Mouse (Mus musculus): Measurements from ENCODE around the gene Kcng3. TPM values are rescaled to one million over a fixed set of nuclear protein-coding genes. Genes with fewer than 3 reads are reported as not detected.

The Kcng3 gene
- polyA plus RNA-seq, 1 experiment from 2014 or later, result not detected

DNA sequence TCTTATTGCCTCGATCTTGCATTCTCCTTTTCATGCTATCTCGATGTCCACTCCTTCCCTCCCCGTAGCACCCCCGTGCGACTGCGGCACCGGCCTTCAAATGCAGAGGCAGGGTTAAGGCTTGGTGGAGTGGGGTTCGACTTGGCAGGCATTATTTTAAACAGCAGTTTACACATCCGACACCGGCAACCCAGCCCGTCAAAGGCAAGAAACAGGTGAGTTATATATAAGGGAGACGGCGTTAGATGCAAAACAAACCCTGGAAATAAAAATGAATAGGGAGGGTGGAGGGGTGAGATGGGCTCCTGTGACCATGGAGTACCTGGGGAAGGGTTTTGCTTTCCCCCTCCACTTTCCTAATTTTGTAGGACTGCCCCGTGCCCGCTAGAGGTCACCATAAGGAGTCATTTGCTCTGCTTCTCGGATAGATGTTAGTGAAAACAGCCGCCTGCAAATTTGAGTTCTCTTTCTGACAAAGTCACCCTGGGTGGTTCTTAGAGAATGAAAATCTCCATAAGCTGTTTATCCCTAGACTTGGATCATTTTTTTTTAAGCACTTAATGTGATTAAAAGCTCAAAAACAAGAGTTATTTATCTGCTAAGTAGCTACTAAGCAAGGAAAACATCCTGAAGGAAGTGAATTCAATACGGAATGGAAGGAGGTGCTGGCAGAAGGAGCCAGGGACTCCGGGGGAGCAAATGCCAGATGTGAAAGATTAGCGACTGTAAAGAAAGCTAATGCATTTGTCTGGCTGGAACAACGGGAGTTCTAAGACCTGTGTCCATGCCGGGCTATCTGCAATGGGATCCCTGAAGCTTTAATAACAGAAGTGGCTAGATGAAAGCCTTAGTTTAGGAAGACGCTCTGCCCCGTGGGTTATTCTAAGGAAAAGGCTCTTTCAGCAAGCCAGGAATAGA lies 1.2 kb upstream of the Kcng3 start:
- peak; percentile 10 for ATAC-seq (ENCODE audit: low FRiP score)
- Histone ChIP-seq H3K9ac (ENCODE audit: low read length) (no peak overlapping the region), H3K4me2 (peak overlapping the region; percentile 69), H3K4me1 (ENCODE audit: control insufficient read depth, insufficient read depth, low read length) (peaks cover 20% of the 10 kb centered on the region), H3K36me3 (ENCODE audit: control insufficient read depth, insufficient read depth, low read length) (no peaks in the 10 kb centered on the region), H3K27me3 (ENCODE audit: control insufficient read depth, insufficient read depth, low read length) (peaks cover 42% of the 10 kb centered on the region), H3K27ac (ENCODE audit: low read depth, low read length) (no peak overlapping the region), H3K4me3 (ENCODE audit: low read depth, low read length) (peak overlapping the region; percentile 50), H3K9me3 (ENCODE audit: control insufficient read depth, low read length) (no peaks in the 10 kb centered on the region; the same call in 1 of the 2 replicates)
- peak; percentile 96 for DNase-seq (ENCODE audit: low spot score, missing footprints)
- 2% methylated on average over 24 of the region's 24 CpGs for WGBS

DNA sequence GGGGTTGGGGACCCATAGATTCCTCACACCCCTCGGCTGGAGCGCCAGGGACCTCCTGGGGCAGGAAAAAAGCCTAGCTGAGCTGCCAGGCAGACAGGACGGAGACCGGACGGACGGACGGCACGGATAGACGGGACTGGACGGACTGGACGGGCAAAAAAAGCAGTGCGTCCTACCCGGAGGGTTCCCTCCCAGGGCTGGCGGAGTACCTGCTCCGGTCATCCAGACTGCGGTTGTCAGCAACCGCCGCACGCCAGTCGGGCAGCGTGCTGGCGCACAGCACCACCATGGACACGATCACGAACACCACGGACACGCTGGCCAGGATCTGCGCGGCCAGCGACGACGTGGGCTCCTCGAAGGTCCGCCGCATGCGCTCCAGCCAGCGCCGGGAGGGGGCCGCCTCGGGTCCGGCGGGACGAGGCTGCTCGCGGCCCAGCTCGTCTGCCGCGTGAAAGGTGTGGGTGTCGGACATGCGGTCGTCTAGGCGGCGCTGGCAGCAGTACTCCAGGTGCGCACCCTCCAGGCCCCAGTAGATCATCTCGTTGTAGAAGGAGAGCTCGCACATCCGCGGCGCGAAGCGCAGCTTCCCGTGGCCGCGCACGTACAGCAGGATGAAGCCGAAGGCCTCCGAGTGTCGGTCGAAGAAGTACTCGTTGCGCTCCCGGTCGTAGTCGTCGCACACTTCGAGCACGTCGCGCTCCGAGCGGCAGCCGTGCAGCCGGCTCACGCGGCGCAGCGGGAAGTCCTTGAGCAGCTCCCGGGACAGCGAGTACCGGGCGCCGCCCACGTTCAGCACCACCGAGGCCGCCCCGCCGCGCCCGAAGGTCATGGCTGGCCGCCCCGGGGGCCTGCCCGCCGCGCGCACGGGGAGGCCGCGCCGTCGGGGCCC lies 662 bp downstream of the Kcng3 start:
- H3K27me3 ChIP-seq (ENCODE audit: control insufficient read depth, insufficient read depth, low read length), result peaks cover 42% of the 10 kb centered on the region
- peak overlapping the region; percentile 69 for H3K4me2 ChIP-seq
- 2% methylated on average over 107 of the region's 109 CpGs for WGBS
- no peak overlapping the region for H3K27ac ChIP-seq (ENCODE audit: low read depth, low read length)
- DNase-seq (ENCODE audit: low spot score, missing footprints) (peak; percentile 94), ATAC-seq (ENCODE audit: low FRiP score) (peak; percentile 41)
- peaks cover 20% of the 10 kb centered on the region for H3K4me1 ChIP-seq (ENCODE audit: control insufficient read depth, insufficient read depth, low read length)
- H3K4me3 ChIP-seq (ENCODE audit: low read depth, low read length), result peak overlapping the region; percentile 50
- H3K9ac ChIP-seq (ENCODE audit: low read length), result 0 out of 2 replicates have a peak overlapping the region, but pooled peaks have one; percentile 28
- H3K9me3 ChIP-seq (ENCODE audit: control insufficient read depth, low read length), result no peaks in the 10 kb centered on the region
- H3K36me3 ChIP-seq (ENCODE audit: control insufficient read depth, insufficient read depth, low read length), result no peaks in the 10 kb centered on the region

DNA sequence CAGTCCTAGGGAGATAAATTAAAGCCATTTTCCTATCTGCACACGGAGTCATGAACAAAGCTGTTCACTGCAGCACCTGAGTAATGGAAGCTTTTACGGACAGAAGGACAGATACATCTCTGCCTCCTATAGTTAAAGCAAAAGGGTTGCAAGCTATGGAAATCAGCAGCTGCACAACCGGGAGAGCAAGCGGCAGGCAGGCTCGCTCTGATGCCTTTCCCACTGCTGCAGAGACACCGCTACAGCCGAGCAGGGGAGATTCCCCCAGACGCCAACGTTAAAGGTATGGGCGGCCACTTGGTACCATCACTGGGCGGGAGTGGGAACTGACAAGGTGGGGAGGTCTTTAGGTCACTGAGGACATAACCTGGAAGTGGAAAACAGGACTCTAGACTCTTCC lies 17.8 kb downstream of the Kcng3 start:
- Histone ChIP-seq H3K27ac (ENCODE audit: low read depth, low read length) (no peak overlapping the region), H3K27me3 (ENCODE audit: control insufficient read depth, insufficient read depth, low read length) (no peaks in the 10 kb centered on the region), H3K4me1 (ENCODE audit: control insufficient read depth, insufficient read depth, low read length) (no peaks in the 10 kb centered on the region), H3K9ac (ENCODE audit: low read length) (no peak overlapping the region), H3K4me3 (ENCODE audit: low read depth, low read length) (no peak overlapping the region), H3K9me3 (ENCODE audit: control insufficient read depth, low read length) (no peaks in the 10 kb centered on the region), H3K4me2 (no peak overlapping the region), H3K36me3 (ENCODE audit: control insufficient read depth, insufficient read depth, low read length) (no peaks in the 10 kb centered on the region)
- DNase-seq (ENCODE audit: low spot score, missing footprints) (no peak), ATAC-seq (ENCODE audit: low FRiP score) (no peak)
- WGBS, result 47% methylated on average over 11 of the region's 11 CpGs

DNA sequence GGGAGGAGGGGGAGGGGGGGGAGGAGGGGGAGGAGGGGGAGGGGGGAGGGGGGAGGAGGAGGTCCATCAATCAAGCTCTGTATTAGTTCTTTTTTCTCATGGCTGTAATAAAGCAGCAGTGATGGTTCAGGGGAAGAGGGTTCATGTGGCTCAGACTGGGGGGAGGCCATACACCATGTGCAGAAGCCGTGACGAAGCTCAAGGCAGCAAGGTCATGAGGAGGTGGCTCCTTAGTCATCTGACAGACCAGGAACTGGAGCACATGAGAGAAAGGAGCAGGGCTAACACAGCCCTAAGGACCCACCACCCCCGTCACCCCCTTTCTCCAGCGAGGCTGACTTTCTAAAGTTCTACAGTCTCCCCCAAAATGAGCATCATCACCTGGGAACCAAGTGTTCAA lies 22.2 kb downstream of the Kcng3 start:
- 79% methylated on average over 4 of the region's 4 CpGs for WGBS
- DNase-seq (ENCODE audit: low spot score, missing footprints) (no peak), ATAC-seq (ENCODE audit: low FRiP score) (no peak)
- no peak overlapping the region for H3K27ac ChIP-seq (ENCODE audit: low read depth, low read length)
- H3K36me3 ChIP-seq (ENCODE audit: control insufficient read depth, insufficient read depth, low read length), result no peaks in the 10 kb centered on the region
- no peak overlapping the region for H3K9ac ChIP-seq (ENCODE audit: low read length)
- H3K9me3 ChIP-seq (ENCODE audit: control insufficient read depth, low read length), result no peaks in the 10 kb centered on the region
- no peak overlapping the region for H3K4me3 ChIP-seq (ENCODE audit: low read depth, low read length)
- H3K4me1 ChIP-seq (ENCODE audit: control insufficient read depth, insufficient read depth, low read length), result no peaks in the 10 kb centered on the region
- no peaks in the 10 kb centered on the region for H3K27me3 ChIP-seq (ENCODE audit: control insufficient read depth, insufficient read depth, low read length)
- H3K4me2 ChIP-seq, result no peak overlapping the region

DNA sequence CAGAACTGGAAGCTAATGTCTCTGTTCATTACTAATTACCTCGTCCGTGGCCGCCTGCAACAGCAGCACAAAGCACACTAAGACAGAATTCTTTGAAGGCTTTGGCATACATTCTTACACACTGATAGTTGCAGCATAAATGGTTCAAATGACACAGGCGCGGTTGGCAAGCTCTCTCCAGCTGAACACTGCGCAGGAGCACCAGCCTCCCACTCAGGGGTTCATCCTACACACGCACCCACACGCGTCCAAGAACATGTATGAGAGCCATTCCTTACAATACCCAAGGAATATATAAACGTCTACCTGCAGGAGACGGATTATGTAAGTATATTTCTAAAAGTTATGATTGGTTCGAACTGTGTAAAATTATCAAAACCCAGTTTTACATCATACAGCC lies 30.7 kb downstream of the Kcng3 start:
- no peak overlapping the region for H3K4me2 ChIP-seq
- no peak overlapping the region for H3K4me3 ChIP-seq (ENCODE audit: low read depth, low read length)
- no peaks in the 10 kb centered on the region for H3K27me3 ChIP-seq (ENCODE audit: control insufficient read depth, insufficient read depth, low read length)
- no peak overlapping the region for H3K27ac ChIP-seq (ENCODE audit: low read depth, low read length)
- ATAC-seq (ENCODE audit: low FRiP score), result no peak
- H3K36me3 ChIP-seq (ENCODE audit: control insufficient read depth, insufficient read depth, low read length), result no peaks in the 10 kb centered on the region
- H3K9me3 ChIP-seq (ENCODE audit: control insufficient read depth, low read length), result no peaks in the 10 kb centered on the region
- WGBS, result 90% methylated on average over 12 of the region's 12 CpGs
- no peak overlapping the region for H3K9ac ChIP-seq (ENCODE audit: low read length)
- no peak for DNase-seq (ENCODE audit: low spot score, missing footprints)
- no peaks in the 10 kb centered on the region for H3K4me1 ChIP-seq (ENCODE audit: control insufficient read depth, insufficient read depth, low read length)

DNA sequence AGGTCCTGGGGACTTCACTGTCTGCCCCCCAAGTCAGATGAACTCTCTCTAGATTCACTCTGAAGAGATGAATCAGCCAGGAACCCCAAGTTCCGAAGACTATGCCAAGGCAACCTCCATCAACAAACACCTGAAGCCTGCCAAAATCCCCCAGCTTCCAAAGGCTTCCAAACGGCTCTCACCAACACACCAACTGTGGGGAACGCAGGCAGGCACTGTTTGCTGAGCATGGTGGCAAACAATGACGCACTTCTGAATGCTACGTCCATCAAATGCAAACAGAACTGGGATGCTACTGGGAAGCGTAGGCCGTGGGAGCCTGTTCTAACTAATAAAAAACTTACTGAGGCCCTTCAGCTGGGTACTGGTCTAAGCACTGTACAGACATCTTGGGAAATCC lies 35.7 kb downstream of the Kcng3 start:
- H3K27me3 ChIP-seq (ENCODE audit: control insufficient read depth, insufficient read depth, low read length), result no peaks in the 10 kb centered on the region
- 82% methylated on average over 7 of the region's 7 CpGs for WGBS
- H3K36me3 ChIP-seq (ENCODE audit: control insufficient read depth, insufficient read depth, low read length), result no peaks in the 10 kb centered on the region
- no peak overlapping the region for H3K27ac ChIP-seq (ENCODE audit: low read depth, low read length)
- no peak overlapping the region for H3K4me3 ChIP-seq (ENCODE audit: low read depth, low read length)
- H3K9ac ChIP-seq (ENCODE audit: low read length), result no peak overlapping the region
- H3K4me1 ChIP-seq (ENCODE audit: control insufficient read depth, insufficient read depth, low read length), result no peaks in the 10 kb centered on the region
- DNase-seq (ENCODE audit: low spot score, missing footprints) (no peak), ATAC-seq (ENCODE audit: low FRiP score) (no peak)
- no peak overlapping the region for H3K4me2 ChIP-seq
- H3K9me3 ChIP-seq (ENCODE audit: control insufficient read depth, low read length), result no peaks in the 10 kb centered on the region

DNA sequence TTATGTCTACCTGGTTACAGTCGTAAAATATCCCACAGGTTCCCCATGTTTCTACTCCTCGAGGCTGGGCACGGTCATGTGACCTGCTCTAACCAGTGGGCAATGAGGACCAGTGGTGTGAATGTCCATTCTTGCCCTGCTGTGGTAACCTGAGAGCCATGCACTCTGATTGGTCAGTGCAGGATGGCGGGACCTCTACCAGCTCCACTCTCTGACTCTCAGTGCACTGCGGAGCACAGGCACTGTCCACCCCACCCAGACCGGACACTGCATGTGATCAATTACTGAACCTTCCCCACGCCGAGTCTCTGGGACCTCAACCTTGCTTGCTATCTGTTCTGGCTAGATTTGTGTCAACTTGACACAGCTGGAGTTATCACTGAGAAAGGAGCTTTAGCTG lies 37.2 kb downstream of the Kcng3 start:
- Histone ChIP-seq H3K27me3 (ENCODE audit: control insufficient read depth, insufficient read depth, low read length) (no peaks in the 10 kb centered on the region), H3K4me1 (ENCODE audit: control insufficient read depth, insufficient read depth, low read length) (no peaks in the 10 kb centered on the region), H3K9ac (ENCODE audit: low read length) (no peak overlapping the region), H3K36me3 (ENCODE audit: control insufficient read depth, insufficient read depth, low read length) (no peaks in the 10 kb centered on the region), H3K9me3 (ENCODE audit: control insufficient read depth, low read length) (no peaks in the 10 kb centered on the region), H3K27ac (ENCODE audit: low read depth, low read length) (no peak overlapping the region), H3K4me3 (ENCODE audit: low read depth, low read length) (no peak overlapping the region), H3K4me2 (no peak overlapping the region)
- 84% methylated on average over 8 of the region's 8 CpGs for WGBS
- ATAC-seq (ENCODE audit: low FRiP score), result no peak
- DNase-seq (ENCODE audit: low spot score, missing footprints), result no peak

DNA sequence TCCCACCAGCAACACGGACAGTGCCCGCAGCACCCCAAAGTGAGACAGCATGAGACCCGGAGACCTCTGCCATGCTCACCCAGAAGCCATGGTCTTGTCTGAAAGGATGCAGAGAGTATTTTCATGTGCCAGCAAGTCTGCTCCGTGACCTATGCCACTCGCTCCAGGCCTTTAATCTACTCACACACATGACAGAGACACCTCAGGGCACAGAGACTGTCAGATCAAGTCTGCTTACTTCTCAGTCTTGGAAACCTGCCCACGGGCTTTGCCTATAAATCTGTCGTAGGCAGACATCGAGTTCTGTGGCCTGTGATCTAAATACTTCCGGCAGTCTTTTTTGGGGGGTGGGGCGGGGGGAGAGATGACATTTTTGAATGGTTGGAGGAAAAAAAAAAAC lies 38.3 kb downstream of the Kcng3 start:
- 93% methylated on average over 10 of the region's 10 CpGs for WGBS
- DNase-seq (ENCODE audit: low spot score, missing footprints), result no peak

More for the DNA sequence above, 38.3 kb downstream of the Kcng3 start:
- Histone ChIP-seq H3K4me2 (no peak overlapping the region), H3K27ac (ENCODE audit: low read depth, low read length) (no peak overlapping the region), H3K27me3 (ENCODE audit: control insufficient read depth, insufficient read depth, low read length) (no peaks in the 10 kb centered on the region), H3K36me3 (ENCODE audit: control insufficient read depth, insufficient read depth, low read length) (no peaks in the 10 kb centered on the region), H3K4me1 (ENCODE audit: control insufficient read depth, insufficient read depth, low read length) (no peaks in the 10 kb centered on the region), H3K9me3 (ENCODE audit: control insufficient read depth, low read length) (no peaks in the 10 kb centered on the region), H3K4me3 (ENCODE audit: low read depth, low read length) (no peak overlapping the region), H3K9ac (ENCODE audit: low read length) (no peak overlapping the region)
- no peak for ATAC-seq (ENCODE audit: low FRiP score)
